Mouse (Mus musculus) stomach, embryonic 15.5 days (tissue): ENCODE data around the gene Napepld. TPM values are rescaled to one million over a fixed set of nuclear protein-coding genes. Genes with fewer than 3 reads are reported as not detected.

Experiments used
- ATAC-seq: fragments of 200-750 bp; cut with Nextera tagmentation; 2 replicates; pipeline ENCODE4 v1.8.0; 2017; ENCODE audit warnings: low read depth, moderate number of reproducible peaks, moderate TSS enrichment; ENCODE audit not compliant: insufficient read depth, low FRiP score
- H3K27ac ChIP-seq: fragments of 300-500 bp; sonication (generic); 2 replicates; pipeline ENCODE4 v1.5.1; 2015; ENCODE audit warnings: mild to moderate bottlenecking, inconsistent platforms
- H3K27me3 ChIP-seq: fragments of 300-500 bp; sonication (generic); replicated peaks from 2 replicates; pipeline ENCODE4 v1.6.1; 2015; ENCODE audit warnings: inconsistent platforms
- H3K36me3 ChIP-seq: fragments of 300-500 bp; sonication (generic); 2 replicates; pipeline ENCODE4 v1.6.1; 2015; ENCODE audit warnings: inconsistent platforms
- H3K4me1 ChIP-seq: fragments of 300-500 bp; sonication (generic); 2 replicates; pipeline ENCODE4 v1.6.1; 2015; ENCODE audit warnings: inconsistent platforms
- H3K4me2 ChIP-seq: fragments of 300-500 bp; sonication (generic); 2 replicates; pipeline ENCODE4 v1.6.1; 2015; ENCODE audit warnings: mild to moderate bottlenecking, inconsistent platforms
- H3K4me3 ChIP-seq: fragments of 300-500 bp; sonication (generic); replicated peaks from 2 replicates; pipeline ENCODE4 v1.5.1; 2015; ENCODE audit warnings: inconsistent platforms
- H3K9ac ChIP-seq: fragments of 300-500 bp; sonication (generic); 2 replicates; pipeline ENCODE4 v1.6.1; 2015; ENCODE audit warnings: inconsistent platforms
- H3K9me3 ChIP-seq: fragments of 300-500 bp; sonication (generic); 2 replicates; pipeline ENCODE4 v1.6.1; 2016; ENCODE audit warnings: inconsistent platforms
- WGBS: fragments of 180-500 bp; shearing (Covaris S2); methylation state at CpG from one replicate; pipeline ENCODE4 v1.1.7; 2015; 5-methylcytosine and 5-hydroxymethylcytosine counted together
- polyA plus RNA-seq: library from polyadenylated mRNA; unstranded; fragments of >200 nt; fragmentation: Nextera tagmentation; extraction: Ambion mirVana; gene quantifications from 2 replicates; pipeline ENCODE4 v1.2.1, GENCODE M21; 2015

Napepld gene
- polyA plus RNA-seq = 2.6 and 3.3 TPM in 2 replicates

GRCm38 (mm10) chr5:21701351-21702008 lies at the start of gene Napepld:
TSS of gene Napepld (minus strand) at chr5:21701396.
- Histone ChIP-seq H3K9ac (peak within 1 kb of the TSS; percentile 73), H3K4me2 (peak within 1 kb of the TSS; percentile 81), H3K4me1 (no peaks in the 10 kb centered on the region), H3K36me3 (no peaks in the 10 kb centered on the region), H3K27ac (peak within 1 kb of the TSS; percentile 95), H3K9me3 (no peaks in the 10 kb centered on the region), H3K4me3 (peak within 1 kb of the TSS; percentile 61), H3K27me3 (no peaks in the 10 kb centered on the region)
- ATAC-seq = peak; percentile 99
- under 1% methylated on average over 58 of the region's 59 CpGs for WGBS

- H3K4me1 ChIP-seq = no peaks in the 10 kb centered on the region
- no peaks in the 10 kb centered on the region for H3K9me3 ChIP-seq
- H3K9ac ChIP-seq = no peak overlapping the region
- no peaks in the 10 kb centered on the region for H3K27me3 ChIP-seq
- WGBS = 95% methylated on average over 7 of the region's 8 CpGs
- no peak overlapping the region for H3K27ac ChIP-seq
- H3K36me3 ChIP-seq = peaks cover 39% of the 10 kb centered on the region
- no peak overlapping the region for H3K4me2 ChIP-seq
- H3K4me3 ChIP-seq = no peak overlapping the region
- no peak for ATAC-seq
Measured at GRCm38 (mm10) chr5:21745966-21746365, 44.8 kb upstream of the Napepld start.

GRCm38 (mm10) chr5:21744651-21745050 lies 43.5 kb upstream of the Napepld start:
- Histone ChIP-seq H3K4me2 (no peak overlapping the region), H3K9me3 (no peaks in the 10 kb centered on the region), H3K36me3 (peaks cover 43% of the 10 kb centered on the region), H3K27ac (no peak overlapping the region), H3K27me3 (no peaks in the 10 kb centered on the region), H3K4me3 (no peak overlapping the region), H3K4me1 (no peaks in the 10 kb centered on the region), H3K9ac (no peak overlapping the region)
- no peak for ATAC-seq

GRCm38 (mm10) chr5:21743606-21744005 lies 42.4 kb upstream of the Napepld start:
- Histone ChIP-seq H3K4me3 (no peak overlapping the region), H3K9me3 (no peaks in the 10 kb centered on the region), H3K27me3 (no peaks in the 10 kb centered on the region), H3K9ac (no peak overlapping the region), H3K4me2 (no peak overlapping the region), H3K4me1 (no peaks in the 10 kb centered on the region), H3K36me3 (peaks cover 37% of the 10 kb centered on the region), H3K27ac (no peak overlapping the region)
- 95% methylated on average over 10 of the region's 10 CpGs for WGBS
- ATAC-seq = no peak

- Histone ChIP-seq H3K4me3 (no peak overlapping the region), H3K9me3 (no peaks in the 10 kb centered on the region), H3K27me3 (no peaks in the 10 kb centered on the region), H3K27ac (no peak overlapping the region), H3K9ac (no peak overlapping the region), H3K4me2 (no peak overlapping the region), H3K36me3 (peaks cover 20% of the 10 kb centered on the region), H3K4me1 (peaks cover 6% of the 10 kb centered on the region)
- no peak for ATAC-seq
- WGBS = 86% methylated on average over 13 of the region's 13 CpGs
Measured at GRCm38 (mm10) chr5:21739881-21740280, 38.7 kb upstream of the Napepld start.

- Histone ChIP-seq H3K9me3 (no peaks in the 10 kb centered on the region), H3K4me1 (peaks cover 6% of the 10 kb centered on the region), H3K27ac (no peak overlapping the region), H3K4me2 (no peak overlapping the region), H3K27me3 (no peaks in the 10 kb centered on the region), H3K9ac (no peak overlapping the region), H3K4me3 (no peak overlapping the region), H3K36me3 (peaks cover 16% of the 10 kb centered on the region)
- no peak for ATAC-seq
- 85% methylated on average over 11 of the region's 11 CpGs for WGBS
Measured at GRCm38 (mm10) chr5:21739120-21739519, 37.9 kb upstream of the Napepld start.

- Histone ChIP-seq H3K9ac (peak overlapping the region; percentile 65), H3K36me3 (peaks cover 6% of the 10 kb centered on the region), H3K27me3 (no peaks in the 10 kb centered on the region), H3K9me3 (no peaks in the 10 kb centered on the region), H3K4me1 (peaks cover 6% of the 10 kb centered on the region), H3K27ac (no peak overlapping the region), H3K4me2 (peak overlapping the region; percentile 59), H3K4me3 (peak overlapping the region; percentile 81)
- WGBS = 16% methylated on average over 10 of the region's 10 CpGs
- ATAC-seq = no peak
Measured at GRCm38 (mm10) chr5:21737620-21738019, 36.4 kb upstream of the Napepld start.

GRCm38 (mm10) chr5:21736956-21737585 lies 35.9 kb upstream of the Napepld start, which contains the start of gene Pmpcb:
TSS of gene Pmpcb (plus strand) at chr5:21737141.
- peak within 1 kb of the TSS; percentile 81 for H3K4me3 ChIP-seq
- H3K9me3 ChIP-seq = no peaks in the 10 kb centered on the region
- peaks cover 6% of the 10 kb centered on the region for H3K4me1 ChIP-seq
- no peaks in the 10 kb centered on the region for H3K27me3 ChIP-seq
- peaks cover 5% of the 10 kb centered on the region for H3K36me3 ChIP-seq
- H3K9ac ChIP-seq = peak within 1 kb of the TSS; percentile 65
- peak within 1 kb of the TSS; percentile 73 for H3K27ac ChIP-seq
- WGBS = under 1% methylated on average over 42 of the region's 42 CpGs
- ATAC-seq = peak; percentile 77
- H3K4me2 ChIP-seq = peak within 1 kb of the TSS; percentile 59

GRCm38 (mm10) chr5:21736046-21736445 lies 34.9 kb upstream of the Napepld start:
- Histone ChIP-seq H3K4me2 (no peak overlapping the region), H3K4me3 (no peak overlapping the region), H3K27me3 (no peaks in the 10 kb centered on the region), H3K27ac (no peak overlapping the region), H3K36me3 (peaks cover 5% of the 10 kb centered on the region), H3K9me3 (no peaks in the 10 kb centered on the region), H3K9ac (no peak overlapping the region), H3K4me1 (peaks cover 6% of the 10 kb centered on the region)
- 78% methylated on average over 11 of the region's 11 CpGs for WGBS
- no peak for ATAC-seq

GRCm38 (mm10) chr5:21735584-21735983 lies 34.4 kb upstream of the Napepld start:
- H3K9me3 ChIP-seq = no peaks in the 10 kb centered on the region
- peak overlapping the region; percentile 23 for H3K4me3 ChIP-seq
- H3K4me1 ChIP-seq = peaks cover 6% of the 10 kb centered on the region
- H3K4me2 ChIP-seq = 0 out of 2 replicates have a peak overlapping the region, but pooled peaks have one; percentile 30
- H3K27me3 ChIP-seq = no peaks in the 10 kb centered on the region
- 34% methylated on average over 10 of the region's 10 CpGs for WGBS
- H3K9ac ChIP-seq = no peak overlapping the region
- no peak for ATAC-seq
- H3K27ac ChIP-seq = no peak overlapping the region
- H3K36me3 ChIP-seq = peaks cover 5% of the 10 kb centered on the region

- peaks cover 5% of the 10 kb centered on the region for H3K36me3 ChIP-seq
- H3K4me1 ChIP-seq = peaks cover 6% of the 10 kb centered on the region
- H3K4me2 ChIP-seq = 0 out of 2 replicates have a peak overlapping the region, but pooled peaks have one; percentile 30
- no peak overlapping the region for H3K27ac ChIP-seq
- H3K9ac ChIP-seq = no peak overlapping the region
- ATAC-seq = no peak
- peak overlapping the region; percentile 23 for H3K4me3 ChIP-seq
- no peaks in the 10 kb centered on the region for H3K27me3 ChIP-seq
- 83% methylated on average over 20 of the region's 20 CpGs for WGBS
- no peaks in the 10 kb centered on the region for H3K9me3 ChIP-seq
Measured at GRCm38 (mm10) chr5:21735100-21735499, 33.9 kb upstream of the Napepld start.

GRCm38 (mm10) chr5:21732930-21733329 lies 31.7 kb upstream of the Napepld start:
- ATAC-seq = no peak
- H3K27me3 ChIP-seq = no peaks in the 10 kb centered on the region
- H3K4me3 ChIP-seq = no peak overlapping the region
- H3K36me3 ChIP-seq = no peaks in the 10 kb centered on the region
- H3K9me3 ChIP-seq = no peaks in the 10 kb centered on the region
- H3K27ac ChIP-seq = no peak overlapping the region
- H3K9ac ChIP-seq = no peak overlapping the region
- H3K4me2 ChIP-seq = no peak overlapping the region
- peaks cover 3% of the 10 kb centered on the region for H3K4me1 ChIP-seq
- 38% methylated on average over 8 of the region's 8 CpGs for WGBS
